Mouse (Mus musculus) common myeloid progenitor, adult 5-6 weeks (primary cell): ENCODE measurements around the gene Tbx21. TPM values are rescaled to one million over a fixed set of nuclear protein-coding genes. Genes with fewer than 3 reads are reported as not detected.
A peak's percentile ranks its signal among the peaks of the same experiment; 100 is the strongest.

Experiments
- ATAC-seq: replicated peaks from 2 replicates; pipeline ENCODE4 v1.8.0; 2016; ENCODE audit warnings: low read depth, mild to moderate bottlenecking, moderate TSS enrichment, inconsistent platforms; ENCODE audit not compliant: poor library complexity, severe bottlenecking
- total RNA-seq: library from RNA; stranded (forward); fragments of 200-1000, 187-1606 nt; gene quantifications from 2 replicates; pipeline ENCODE4 v1.2.3, GENCODE M21; 2017

Tbx21 gene
- total RNA-seq, 1 experiment from 2014 or later: 0.59 TPM

DNA sequence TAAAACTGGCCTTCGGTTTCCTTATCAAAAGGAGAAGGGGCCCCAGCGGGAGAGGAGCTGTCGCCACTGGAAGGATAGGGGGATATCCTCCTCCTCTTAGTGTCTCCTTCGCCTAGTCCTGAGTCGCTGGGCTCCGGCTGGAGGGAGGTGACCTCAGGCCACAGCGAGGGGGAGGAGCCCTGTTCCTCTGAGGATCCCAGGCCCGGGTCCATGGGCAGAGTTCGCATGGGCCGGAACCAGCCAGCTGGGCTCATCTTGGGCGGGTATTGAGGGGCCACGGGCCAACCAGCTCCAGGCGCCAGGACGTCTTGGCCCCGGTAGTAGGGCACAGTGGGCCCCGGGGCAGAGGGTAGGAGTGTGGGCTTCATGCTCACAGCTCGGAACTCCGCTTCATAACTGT, 16.3 kb downstream of the Tbx21 start:
- ATAC-seq: no peak

DNA sequence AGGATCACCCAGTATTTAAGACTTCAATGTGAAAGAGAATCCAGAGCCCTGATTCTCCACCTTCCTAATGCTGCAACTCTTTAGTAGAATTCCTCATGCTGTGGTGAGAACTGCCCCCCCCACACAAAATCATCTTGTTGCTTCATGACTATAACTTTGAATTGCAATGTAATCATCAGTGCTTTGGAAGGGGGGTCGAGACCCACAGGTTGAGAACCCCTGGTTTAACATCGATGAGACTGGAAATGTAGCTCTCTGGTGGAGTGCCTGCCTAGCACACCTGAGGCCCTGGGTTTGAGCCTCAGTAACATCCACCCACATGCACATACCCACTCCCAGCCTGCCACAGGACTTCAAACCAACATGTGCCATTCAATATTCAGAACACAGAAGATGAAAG, 20.5 kb downstream of the Tbx21 start:
- ATAC-seq: no peak

DNA sequence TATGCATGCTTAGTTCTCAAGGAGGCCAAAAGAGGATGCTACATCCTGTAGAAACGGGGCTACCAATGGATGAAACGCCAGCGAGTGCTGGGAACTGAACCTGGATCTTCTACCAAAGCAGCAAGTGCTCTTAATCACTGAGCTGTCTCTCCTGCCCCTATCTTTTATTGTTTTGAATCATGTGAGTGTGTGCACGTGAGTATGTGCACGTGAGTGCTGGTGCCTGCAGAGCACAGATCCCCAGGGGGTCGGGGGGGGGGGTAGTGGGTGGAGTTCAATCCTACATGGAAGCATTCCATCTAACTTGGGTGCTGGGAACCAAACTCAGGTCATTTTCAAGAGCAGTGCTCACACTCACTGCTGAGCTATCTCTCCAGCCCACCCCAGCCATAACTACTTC, 28.8 kb downstream of the Tbx21 start:
- no peak for ATAC-seq

DNA sequence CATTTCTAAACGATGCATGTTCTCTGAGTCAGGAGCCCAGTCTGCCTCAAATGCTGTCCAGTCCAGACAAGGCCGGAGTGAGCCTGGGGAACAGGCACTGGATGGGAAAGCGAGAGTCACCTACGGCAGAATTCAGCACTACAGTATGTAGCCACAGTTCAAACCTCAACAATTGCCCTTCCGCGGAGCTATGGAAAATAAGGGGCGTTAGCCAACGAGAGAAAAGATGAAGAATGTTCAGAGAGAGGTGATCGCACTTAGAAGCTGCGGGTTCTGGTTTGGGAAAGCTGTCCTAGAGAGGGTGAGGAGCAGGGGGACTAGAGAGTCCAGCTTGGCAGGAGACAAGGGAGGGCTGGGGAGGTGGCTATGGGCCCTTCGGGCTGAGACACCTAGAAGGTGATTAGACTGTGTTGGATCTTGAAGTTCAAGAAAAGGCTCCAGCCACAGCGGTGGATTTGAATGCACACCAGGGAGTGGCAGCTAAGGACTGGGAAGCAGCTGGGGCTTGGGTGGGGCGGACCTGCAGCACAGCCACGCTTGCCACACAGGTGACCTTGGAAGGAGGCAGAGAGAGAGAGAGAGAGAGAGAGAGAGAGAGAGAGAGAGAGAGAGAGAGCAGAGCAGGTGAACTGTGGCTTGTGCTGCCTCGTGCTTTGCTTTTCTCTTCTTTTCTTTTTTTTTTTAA, 30.2 kb downstream of the Tbx21 start:
- ATAC-seq: no peak

DNA sequence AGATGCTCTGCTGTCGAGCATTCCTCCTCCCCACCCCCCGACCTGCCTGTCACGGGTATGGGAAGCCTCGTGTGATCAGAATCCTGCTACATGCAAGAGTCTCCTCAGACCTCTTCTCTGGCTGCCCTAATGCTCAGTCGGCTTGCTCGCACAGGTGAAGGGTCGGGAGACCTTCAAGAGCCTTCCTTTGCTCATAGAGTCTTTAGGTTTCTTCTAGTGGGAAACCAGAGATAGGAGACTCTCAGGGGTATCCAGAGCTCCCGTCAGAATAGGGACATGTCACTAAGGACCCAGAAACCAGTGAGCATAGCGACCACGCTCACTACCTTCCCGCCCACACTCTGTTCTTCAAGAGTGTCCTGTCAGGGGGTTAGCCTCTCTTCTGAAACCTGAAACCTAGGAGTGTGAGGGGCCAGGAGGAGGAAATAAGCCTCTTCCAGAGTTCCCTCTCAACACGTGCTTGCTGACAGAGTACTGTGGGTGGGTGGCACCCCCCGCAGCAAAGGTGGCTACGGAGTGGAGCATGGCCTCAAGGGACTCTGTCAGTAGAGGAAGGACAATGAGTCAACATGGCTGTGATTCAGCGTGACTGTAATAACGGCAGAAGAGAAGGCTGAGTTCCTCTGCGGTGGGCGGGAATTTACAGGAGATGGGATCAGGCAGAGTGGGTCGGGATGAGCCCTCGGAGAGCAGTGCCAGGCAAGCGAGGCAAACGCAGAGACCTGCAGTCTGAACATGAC, 31.6 kb downstream of the Tbx21 start:
- ATAC-seq: 0 out of 2 replicates have a peak, but pooled peaks have one; percentile 13

DNA sequence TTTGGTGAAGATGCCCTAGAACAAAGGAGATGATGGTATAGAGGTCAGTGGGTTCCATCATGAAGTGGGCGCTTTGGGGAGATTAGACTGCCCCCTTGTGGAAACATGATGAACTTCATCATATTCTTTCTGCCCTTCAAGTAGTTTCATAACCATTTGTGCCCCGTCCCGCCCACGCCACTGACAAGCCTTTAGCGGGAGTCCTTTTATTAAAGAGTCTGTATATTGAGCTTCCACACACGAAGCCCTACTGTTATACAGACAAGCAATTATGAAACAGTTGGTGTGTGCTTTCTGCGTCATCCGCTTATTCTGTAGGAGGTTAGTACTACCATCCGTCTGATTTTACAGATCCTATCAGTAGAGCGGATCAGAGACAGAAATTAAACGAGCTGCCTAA, 32.2 kb downstream of the Tbx21 start:
- ATAC-seq: peak; percentile 70

DNA sequence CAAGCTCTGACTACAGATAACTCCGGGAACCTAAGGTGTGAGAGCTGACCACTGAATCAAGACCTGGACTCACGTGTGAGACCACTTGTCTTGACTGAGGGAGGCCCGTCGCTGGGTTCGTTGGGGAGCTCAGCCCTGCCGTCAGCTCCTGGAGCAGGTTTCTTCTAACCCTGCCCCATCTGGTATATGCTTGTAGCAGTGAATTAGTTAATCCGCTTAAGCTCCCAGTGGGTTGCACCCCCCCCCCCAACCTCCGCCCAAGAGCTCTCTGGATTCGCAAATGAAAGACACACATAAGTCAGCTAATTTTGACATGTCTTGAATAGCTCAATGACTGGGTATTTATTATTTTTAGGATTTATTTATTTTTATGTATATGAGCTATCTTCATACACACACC, 34.8 kb downstream of the Tbx21 start:
- no peak for ATAC-seq

DNA sequence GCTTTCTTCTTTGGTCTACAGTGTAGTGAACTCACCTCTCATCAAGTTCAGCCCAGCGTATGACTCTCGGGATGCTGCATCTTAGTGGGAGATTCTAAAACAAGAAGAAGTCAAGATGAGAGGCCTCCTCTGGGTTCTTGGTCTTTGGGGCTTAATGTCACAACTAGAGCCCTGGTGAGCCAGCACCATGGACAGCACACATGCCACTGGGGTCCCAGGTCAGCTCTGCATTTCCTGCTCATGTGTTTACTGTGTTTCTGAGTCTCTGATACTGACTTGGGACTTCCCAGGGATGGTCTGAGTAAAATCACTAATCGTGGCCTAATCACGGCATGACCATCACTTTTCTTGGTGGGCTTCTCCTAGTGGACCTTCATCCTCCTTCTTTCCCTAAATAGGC, 36.4 kb downstream of the Tbx21 start:
- peak; percentile 40; the same call in 1 of the 2 replicates for ATAC-seq

DNA sequence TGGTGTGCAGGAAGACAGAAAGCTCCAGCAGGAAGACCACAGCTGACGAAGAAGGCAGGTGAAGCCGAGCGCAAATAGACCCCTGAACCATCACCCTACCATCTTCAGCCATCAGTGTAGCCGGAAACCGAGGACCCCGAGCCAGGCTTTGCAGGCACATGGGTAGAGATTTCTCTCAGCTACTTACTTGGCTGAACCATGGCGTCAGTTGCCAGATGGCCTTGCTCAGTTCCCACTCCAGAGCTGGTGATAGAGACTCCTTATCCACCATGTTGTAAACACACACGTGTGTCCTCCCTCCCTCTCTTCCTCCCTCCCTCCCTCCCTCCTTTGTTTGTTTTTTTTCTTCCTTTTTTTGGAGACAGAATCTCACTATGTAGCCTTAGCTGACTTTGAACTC, 40.9 kb downstream of the Tbx21 start:
- no peak for ATAC-seq

DNA sequence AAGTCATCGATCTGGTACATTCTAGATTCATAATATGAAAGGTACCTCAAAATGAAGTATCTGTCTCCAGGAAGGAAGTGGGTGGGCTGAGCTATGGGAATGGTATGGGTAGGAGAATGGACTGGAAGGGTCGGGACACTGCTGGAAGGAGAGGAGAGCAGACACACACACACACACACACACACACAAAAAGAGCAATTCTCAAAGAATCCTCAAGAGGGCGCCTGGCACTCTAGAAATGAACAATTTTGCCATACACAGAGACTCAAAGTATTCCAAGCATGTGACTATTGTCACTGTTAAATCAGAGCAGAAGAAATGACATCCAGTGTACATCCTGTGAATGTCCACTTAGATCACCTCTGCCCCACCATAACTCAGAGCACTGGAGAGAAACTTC, 42.6 kb downstream of the Tbx21 start:
- ATAC-seq: peak; percentile 68

DNA sequence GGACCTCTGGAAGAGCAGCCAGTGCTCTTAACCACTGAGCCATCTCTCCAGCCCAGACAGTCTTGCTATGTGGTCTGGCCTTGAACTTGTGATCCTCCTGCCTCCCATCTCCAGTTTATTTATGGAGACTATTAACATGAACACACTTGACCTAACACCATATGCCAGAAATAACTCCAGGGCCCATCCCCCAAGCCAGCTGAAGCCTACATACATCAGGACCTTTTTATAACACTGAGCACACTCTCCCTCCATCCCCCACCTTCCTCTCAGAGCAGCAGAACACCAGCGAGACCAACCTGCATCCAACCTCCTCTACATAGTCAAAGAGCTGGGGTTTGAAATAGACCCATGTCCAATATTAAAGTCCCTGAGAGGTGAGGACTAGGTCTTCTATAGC, 44.0 kb downstream of the Tbx21 start:
- no peak for ATAC-seq

DNA sequence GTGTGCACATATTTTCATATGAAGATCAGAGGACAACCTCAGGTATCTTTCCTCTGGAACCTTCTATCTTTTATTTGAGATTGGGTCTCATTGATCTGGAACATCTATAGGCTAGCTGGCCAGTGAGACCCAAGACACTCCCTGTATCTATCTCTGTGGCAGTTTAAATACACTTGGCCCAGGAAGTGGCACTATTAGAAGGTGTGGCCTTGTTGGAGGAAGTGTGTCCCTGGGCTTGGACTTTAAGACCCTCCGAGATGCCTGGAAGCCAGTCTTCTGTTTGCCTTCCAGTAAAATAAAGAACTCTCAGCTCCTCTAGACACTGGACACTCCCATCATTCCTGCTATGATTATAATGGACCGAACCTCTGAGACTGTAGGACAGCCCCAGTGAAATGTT, 45.4 kb downstream of the Tbx21 start:
- ATAC-seq: no peak

DNA sequence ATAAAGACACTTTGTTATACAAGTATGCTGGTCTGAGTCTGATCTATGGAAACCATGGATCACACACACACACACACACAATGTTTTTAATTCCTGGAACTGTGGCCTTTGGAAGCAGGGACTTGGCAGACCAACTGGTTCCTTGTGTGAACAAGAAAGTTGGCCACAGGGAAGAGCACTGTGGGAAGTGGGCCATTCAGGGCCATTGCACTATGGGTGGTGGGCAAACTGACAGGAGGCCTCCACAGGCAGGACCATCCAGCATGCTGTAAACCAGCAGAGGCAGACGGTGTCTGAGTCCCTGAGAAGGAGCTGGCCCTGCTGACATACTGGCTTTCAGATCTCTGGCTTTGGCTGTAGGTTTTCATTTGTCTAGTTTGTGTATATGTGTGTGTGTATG, 45.8 kb downstream of the Tbx21 start:
- no peak for ATAC-seq

DNA sequence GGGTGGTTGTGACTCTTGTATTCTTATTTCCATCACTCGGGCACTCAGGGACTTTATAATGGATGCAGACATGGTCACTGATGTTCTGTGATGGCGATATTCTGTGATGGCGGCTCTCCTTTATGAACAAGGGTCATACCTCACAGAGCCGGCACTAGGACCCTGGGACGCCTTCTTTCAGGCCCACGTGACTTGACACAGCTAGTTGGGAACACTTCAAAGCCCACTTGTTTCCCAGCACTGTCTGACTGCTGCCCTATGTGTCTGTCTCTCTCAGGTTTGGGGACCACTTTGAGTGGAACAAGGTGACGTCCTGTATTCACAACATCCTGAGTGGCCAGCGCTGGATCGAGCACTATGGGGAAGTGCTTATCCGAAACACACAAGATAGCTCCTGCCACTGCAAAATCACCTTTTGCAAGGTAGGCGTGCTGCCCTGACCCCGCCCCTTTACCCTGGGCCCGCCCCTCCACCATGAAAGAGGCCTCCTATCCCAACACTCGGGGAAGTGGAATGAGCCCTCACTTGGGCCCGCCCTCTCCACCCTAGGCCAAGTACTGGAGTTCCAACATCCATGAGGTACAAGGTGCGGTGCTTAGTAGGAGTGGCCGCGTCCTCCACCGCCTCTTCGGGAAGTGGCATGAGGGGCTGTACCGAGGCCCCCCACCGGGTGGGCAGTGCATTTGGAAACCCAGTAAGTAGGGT, 48.3 kb downstream of the Tbx21 start:
- ATAC-seq: no peak

DNA sequence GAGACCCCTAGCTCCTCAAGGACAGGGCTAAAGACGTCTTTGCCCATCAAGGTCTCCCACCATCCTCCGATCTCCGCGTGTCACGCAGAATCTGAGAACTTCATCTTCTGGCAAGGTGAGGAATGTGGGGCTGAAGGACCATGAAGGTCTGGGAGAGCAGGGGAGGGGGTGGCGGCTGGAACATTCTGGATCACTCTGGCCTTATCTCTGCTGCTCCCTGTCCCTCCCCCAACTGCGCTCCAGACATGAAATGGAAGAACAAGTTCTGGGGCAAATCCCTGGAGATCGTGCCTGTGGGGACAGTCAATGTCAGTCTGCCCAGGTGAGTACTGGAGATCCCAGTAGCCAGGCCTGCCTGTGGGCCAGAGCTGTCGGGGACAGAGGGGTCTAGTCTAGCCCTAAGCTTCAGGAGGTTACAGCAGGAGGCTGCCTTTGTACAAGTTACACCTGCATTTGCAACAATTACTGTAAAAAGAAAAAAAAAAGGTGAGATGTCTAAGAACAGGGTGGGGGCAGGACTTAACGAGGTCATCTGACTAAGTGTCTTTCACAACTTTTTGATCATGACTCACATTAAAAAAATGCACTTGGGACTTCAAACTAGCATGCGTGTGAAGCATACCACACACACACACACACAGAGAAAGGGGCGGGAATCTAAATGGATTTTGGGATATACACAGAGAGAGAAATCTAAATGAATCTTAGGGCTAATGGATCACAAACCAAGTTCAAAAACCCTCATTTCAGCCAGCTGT, 49.4 kb downstream of the Tbx21 start:
- ATAC-seq: no peak

DNA sequence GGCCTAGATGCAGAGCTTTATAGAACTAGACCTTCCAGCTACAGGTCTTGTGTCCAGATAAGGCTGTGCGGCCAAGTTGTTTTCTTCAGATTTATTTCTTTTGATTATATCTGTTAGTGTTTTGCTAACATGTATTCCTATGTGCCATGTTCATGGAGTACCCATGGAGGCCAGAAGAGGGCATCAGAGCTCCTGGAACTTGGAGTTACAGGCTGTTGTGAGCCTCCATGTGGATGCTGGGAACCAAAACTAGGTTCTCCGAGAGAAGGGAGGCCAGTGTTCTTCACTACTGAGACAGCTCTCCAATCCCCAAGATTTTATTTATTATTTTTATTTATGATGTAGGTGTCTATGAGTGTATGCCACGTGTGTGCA, 51.2 kb downstream of the Tbx21 start:
- no peak for ATAC-seq

DNA sequence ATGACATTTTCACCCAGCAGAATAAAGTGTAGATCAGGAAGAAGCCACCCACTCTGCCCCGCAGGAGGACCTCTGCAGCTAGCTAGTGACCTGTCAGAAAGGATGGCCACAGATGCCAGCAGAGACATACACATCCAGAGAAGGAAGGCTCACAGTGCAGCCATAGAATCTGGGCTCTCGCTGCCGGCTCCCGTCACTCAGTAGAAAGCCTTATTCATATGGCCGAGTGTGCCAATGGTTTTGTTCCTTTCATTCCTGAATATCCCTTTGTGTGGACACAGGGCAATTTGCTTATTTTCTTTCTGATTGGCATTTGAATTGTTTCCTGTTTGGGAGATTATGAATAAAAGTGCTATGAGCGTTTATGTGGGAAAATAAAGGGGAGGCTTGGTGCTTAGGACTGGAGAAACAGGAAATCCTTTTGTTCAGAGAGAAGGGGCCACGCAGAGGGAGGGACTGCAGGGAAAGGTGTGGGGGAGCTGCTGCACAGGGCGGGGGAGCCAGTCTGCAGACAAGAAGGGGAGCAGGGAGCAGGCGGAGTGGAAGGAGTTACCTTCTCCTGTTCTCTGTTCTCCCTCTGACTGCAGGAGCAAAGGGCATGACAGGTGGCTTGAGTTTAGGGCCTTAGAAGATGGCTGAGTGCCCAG, 51.7 kb downstream of the Tbx21 start:
- ATAC-seq: no peak

DNA sequence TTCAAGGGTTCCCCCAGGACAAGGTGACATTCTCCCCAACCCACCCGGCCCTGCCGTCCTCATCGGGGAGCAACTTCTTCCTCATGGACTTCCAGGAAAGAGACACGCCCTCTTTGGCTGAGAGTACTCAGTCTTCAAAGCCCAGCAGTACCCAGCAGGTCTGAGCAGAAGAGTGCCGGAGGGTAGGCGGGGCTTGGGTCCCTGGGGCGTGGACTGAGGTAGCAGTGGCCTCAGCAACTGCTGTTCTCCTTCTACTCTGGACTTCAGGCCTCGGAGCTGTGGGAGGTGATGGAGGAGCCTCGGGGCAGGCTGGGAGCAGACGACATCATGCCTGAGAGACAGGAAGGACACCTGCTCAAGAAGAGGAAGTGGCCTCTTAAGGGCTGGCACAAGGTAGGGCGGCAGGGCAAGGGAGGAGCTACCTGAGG, 62.9 kb downstream of the Tbx21 start:
- peak; percentile 23; the same call in 1 of the 2 replicates for ATAC-seq

DNA sequence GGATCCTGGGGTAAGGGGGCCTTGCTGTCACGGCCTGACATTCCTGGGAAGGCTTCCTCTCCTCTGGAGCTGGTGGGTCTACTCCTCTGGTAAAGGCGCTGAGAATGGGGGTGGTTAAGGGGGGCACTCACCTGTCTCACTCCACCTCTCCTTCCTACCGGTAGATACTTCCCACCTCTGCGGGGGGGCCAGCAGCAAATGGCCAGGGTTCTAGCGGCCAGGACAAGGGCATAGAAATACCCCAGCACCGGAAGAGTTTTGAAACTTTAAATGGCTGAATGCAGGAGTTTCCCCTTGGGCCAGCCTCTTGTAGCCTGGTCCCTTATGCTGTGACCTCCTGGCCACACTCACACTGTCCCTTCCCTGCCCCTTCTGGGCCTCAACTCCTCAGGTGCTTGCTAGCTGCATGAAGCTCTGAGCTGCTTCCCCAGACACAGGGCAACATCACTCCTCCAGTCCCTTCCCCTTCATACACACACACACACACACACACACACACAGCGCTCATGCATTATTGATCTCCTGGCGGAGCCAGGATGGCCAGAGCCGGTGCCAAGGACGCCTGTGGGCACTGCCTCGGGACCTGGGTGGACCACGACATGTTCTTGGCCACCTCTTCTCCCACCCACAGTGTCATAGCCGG, 64.1 kb downstream of the Tbx21 start:
- no peak for ATAC-seq
